Mouse (Mus musculus): ENCODE measurements around the gene Fuca2. TPM values are rescaled to one million over a fixed set of nuclear protein-coding genes. Genes with fewer than 3 reads are reported as not detected.

The Fuca2 gene
- polyA plus RNA-seq, 1 experiment from 2014 or later = 1,219 TPM

GRCm38 (mm10) chr10:13565080-13565448 lies 65.7 kb downstream of the Fuca2 start:
- Histone ChIP-seq H3K27ac (ENCODE audit: low read depth, low read length) (no peak overlapping the region), H3K36me3 (ENCODE audit: control insufficient read depth, insufficient read depth) (peaks cover 18% of the 10 kb centered on the region), H3K9ac (ENCODE audit: low read depth, low read length) (no peak overlapping the region), H3K9me3 (ENCODE audit: control insufficient read depth) (no peaks in the 10 kb centered on the region), H3K4me2 (replicated peaks; ENCODE audit: low read depth) (peak overlapping the region; percentile 53), H3K27me3 (replicated peaks; ENCODE audit: control insufficient read depth, insufficient read depth, low read length) (no peaks in the 10 kb centered on the region), H3K4me3 (ENCODE audit: low read depth, low read length) (peak overlapping the region; percentile 11; the same call in 1 of the 2 replicates), H3K4me1 (replicated peaks; ENCODE audit: control insufficient read depth, insufficient read depth, low read length) (no peaks in the 10 kb centered on the region)
- TF ChIP-seq CTCF (IDR thresholded peaks at IDR 0.05; ENCODE audit: low read depth) = no peak
- ATAC-seq = no peak
- WGBS = 39% methylated on average over 8 of the region's 8 CpGs

DNA sequence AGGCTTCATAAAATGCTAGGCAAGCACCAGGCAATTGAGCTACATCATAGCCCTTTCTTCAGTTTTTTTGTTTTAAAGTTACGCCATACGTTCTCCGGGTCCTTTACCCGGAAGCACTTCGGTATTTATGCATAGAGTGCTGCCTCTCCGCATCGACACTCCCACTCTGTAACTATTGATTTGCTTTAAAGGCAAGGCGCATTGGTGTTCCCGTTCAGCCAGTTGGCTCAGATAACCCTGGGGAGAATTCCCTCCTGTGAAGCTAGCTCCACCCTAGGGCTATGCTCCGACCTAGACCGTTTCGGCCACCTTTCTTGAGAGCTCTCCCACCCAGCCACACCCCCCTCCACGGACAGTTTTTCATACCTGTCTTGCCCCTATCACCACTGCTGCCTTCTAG lies 67.1 kb downstream of the Fuca2 start:
- Histone ChIP-seq H3K4me1 (replicated peaks; ENCODE audit: control insufficient read depth, insufficient read depth, low read length) (no peaks in the 10 kb centered on the region), H3K4me3 (ENCODE audit: low read depth, low read length) (peak overlapping the region; percentile 13; the same call in 1 of the 2 replicates), H3K27ac (ENCODE audit: low read depth, low read length) (no peak overlapping the region), H3K4me2 (replicated peaks; ENCODE audit: low read depth) (peak overlapping the region; percentile 39), H3K9me3 (ENCODE audit: control insufficient read depth) (no peaks in the 10 kb centered on the region), H3K9ac (ENCODE audit: low read depth, low read length) (no peak overlapping the region), H3K36me3 (ENCODE audit: control insufficient read depth, insufficient read depth) (0 out of 2 replicates have a peak, but pooled peaks cover 6% of the 10 kb centered on the region), H3K27me3 (replicated peaks; ENCODE audit: control insufficient read depth, insufficient read depth, low read length) (no peaks in the 10 kb centered on the region)
- no peak for TF ChIP-seq CTCF (IDR thresholded peaks at IDR 0.05; ENCODE audit: low read depth)
- WGBS = 41% methylated on average over 13 of the region's 13 CpGs
- peak; percentile 51 for ATAC-seq

Other genes starting within 250 kb of the Fuca2 start
- gene Phactr2, start 25.1 kb upstream of the Fuca2 start, polyA plus RNA-seq (2015; fragmentation: Nextera tagmentation; extraction: Ambion mirVana) = 11.3 and 12.3 TPM in 2 replicates
- 2.5 and 3.2 TPM in 2 replicates for gene Adat2, start 53.4 kb downstream of the Fuca2 start, polyA plus RNA-seq (2015; fragmentation: Nextera tagmentation; extraction: Ambion mirVana)
- gene Pex3, start 53.6 kb downstream of the Fuca2 start, polyA plus RNA-seq (2015; fragmentation: Nextera tagmentation; extraction: Ambion mirVana) = 21.5 and 23.8 TPM in 2 replicates

Measured in intestine, postnatal 0 days (tissue).